Mouse (Mus musculus) embryonic facial prominence, embryonic 11.5 days (tissue): ENCODE data around the gene Nsg1. TPM values are rescaled to one million over a fixed set of nuclear protein-coding genes. Genes with fewer than 3 reads are reported as not detected.

Experiments used
- ATAC-seq: fragments of 200-750 bp; cut with Nextera tagmentation; replicated peaks from 2 replicates; pipeline ENCODE4 v1.8.0; 2017; ENCODE audit warnings: low read depth; ENCODE audit not compliant: insufficient number of reproducible peaks, low FRiP score, low TSS enrichment
- DNase-seq: peaks from one replicate; pipeline ENCODE4 v3.0.0-alpha.2; 2015; ENCODE audit warnings: low spot score
- H3K27ac ChIP-seq: fragments of 300-500 bp; sonication (generic); replicated peaks from 2 replicates; pipeline ENCODE4 v1.5.1; 2014; ENCODE audit warnings: mild to moderate bottlenecking, low read depth, low read length, control low read depth
- H3K27me3 ChIP-seq: fragments of 300-500 bp; sonication (generic); 2 replicates; pipeline ENCODE4 v1.6.1; 2014; ENCODE audit warnings: mild to moderate bottlenecking, low read length, moderate library complexity, mixed read lengths; ENCODE audit not compliant: control insufficient read depth, insufficient read depth
- H3K36me3 ChIP-seq: fragments of 300-500 bp; sonication (generic); replicated peaks from 2 replicates; pipeline ENCODE4 v1.6.1; 2014; ENCODE audit warnings: low read depth, mild to moderate bottlenecking, low read length, moderate library complexity, mixed read lengths; ENCODE audit not compliant: control insufficient read depth, insufficient read depth
- H3K4me1 ChIP-seq: fragments of 300-500 bp; sonication (generic); 2 replicates; pipeline ENCODE4 v1.6.1; 2014; ENCODE audit warnings: low read length, mixed read lengths; ENCODE audit not compliant: control insufficient read depth, insufficient read depth
- H3K4me2 ChIP-seq: fragments of 300-500 bp; sonication (generic); 2 replicates; pipeline ENCODE4 v1.6.1; 2014; ENCODE audit warnings: low read depth, mild to moderate bottlenecking, control low read depth, low read length, moderate library complexity
- H3K4me3 ChIP-seq: fragments of 300-500 bp; sonication (generic); 2 replicates; pipeline ENCODE4 v1.5.1; 2014; ENCODE audit warnings: low read depth, low read length, control low read depth
- H3K9ac ChIP-seq: fragments of 300-500 bp; sonication (generic); replicated peaks from 2 replicates; pipeline ENCODE4 v1.6.1; 2014; ENCODE audit warnings: mild to moderate bottlenecking, control low read depth, low read length
- H3K9me3 ChIP-seq: fragments of 300-500 bp; sonication (generic); replicated peaks from 2 replicates; pipeline ENCODE4 v1.6.1; 2016; ENCODE audit warnings: mild to moderate bottlenecking, low read length, inconsistent platforms, mixed read lengths; ENCODE audit not compliant: control insufficient read depth
- WGBS: fragments of 180-500 bp; shearing (Covaris S2); extraction: QIAGEN DNeasy Blood & Tissue Kit; methylation state at CpG from one replicate; pipeline ENCODE4 v1.1.7; 2014; 5-methylcytosine and 5-hydroxymethylcytosine counted together
- polyA plus RNA-seq: library from polyadenylated mRNA; unstranded; fragments of >200 nt; fragmentation: Nextera tagmentation; extraction: Ambion mirVana; gene quantifications from 2 replicates; pipeline ENCODE4 v1.2.1, GENCODE M21; 2014

Nsg1 gene
- polyA plus RNA-seq, 1 experiment from 2014 or later, result 67.5 TPM

DNA sequence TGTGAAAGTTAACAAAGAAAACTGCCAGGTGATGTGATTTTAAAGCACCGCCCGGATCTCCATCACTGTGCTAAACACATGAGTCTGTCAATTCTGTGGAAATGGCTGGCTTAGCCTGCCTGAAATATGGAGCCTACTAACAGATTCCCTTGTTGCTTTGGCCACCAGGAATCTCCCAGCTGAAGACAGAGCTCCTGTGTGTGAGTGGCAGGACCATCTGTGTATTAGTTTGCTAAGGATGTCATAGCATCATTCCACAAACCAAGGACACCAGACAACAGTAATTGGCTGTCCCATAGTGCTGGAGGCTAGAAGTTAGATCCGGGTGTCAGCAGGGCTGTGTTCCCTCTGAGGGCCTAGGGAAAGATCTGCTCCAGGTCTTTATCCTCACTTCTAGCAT, 31.2 kb upstream of the Nsg1 start:
- DNase-seq, result no peak
- H3K4me2 ChIP-seq, result no peak overlapping the region
- no peaks in the 10 kb centered on the region for H3K4me1 ChIP-seq
- no peak overlapping the region for H3K4me3 ChIP-seq
- no peaks in the 10 kb centered on the region for H3K36me3 ChIP-seq
- no peaks in the 10 kb centered on the region for H3K9me3 ChIP-seq
- H3K27ac ChIP-seq, result no peak overlapping the region
- no peak for ATAC-seq
- H3K9ac ChIP-seq, result no peak overlapping the region
- 94% methylated on average over 3 of the region's 3 CpGs for WGBS
- no peaks in the 10 kb centered on the region for H3K27me3 ChIP-seq

DNA sequence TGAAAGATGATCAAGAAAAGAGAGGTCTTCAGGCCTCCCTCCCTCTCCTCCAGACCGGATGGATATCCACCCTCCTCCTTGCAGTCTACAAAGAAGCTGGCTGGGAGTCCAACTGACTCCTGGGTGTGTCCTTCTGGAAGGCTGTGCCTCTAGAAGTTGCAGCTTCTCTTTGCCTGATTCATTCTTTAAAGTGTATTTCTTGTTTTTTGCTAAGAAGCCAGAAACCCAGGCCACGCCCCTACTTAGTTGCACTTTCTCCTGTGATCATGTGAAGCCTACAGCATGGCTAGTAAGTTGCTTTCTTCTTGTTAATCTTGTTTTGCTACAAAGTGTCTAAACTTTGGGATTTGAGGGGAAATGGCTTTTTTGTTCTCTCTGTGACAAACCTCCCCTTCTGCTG, 27.3 kb upstream of the Nsg1 start:
- ATAC-seq, result no peak
- DNase-seq, result no peak
- H3K9ac ChIP-seq, result no peak overlapping the region
- no peaks in the 10 kb centered on the region for H3K27me3 ChIP-seq
- H3K4me2 ChIP-seq, result no peak overlapping the region
- no peak overlapping the region for H3K27ac ChIP-seq
- WGBS, result 85% methylated on average over 2 of the region's 2 CpGs
- no peaks in the 10 kb centered on the region for H3K9me3 ChIP-seq
- no peaks in the 10 kb centered on the region for H3K36me3 ChIP-seq
- H3K4me3 ChIP-seq, result no peak overlapping the region
- H3K4me1 ChIP-seq, result no peaks in the 10 kb centered on the region

DNA sequence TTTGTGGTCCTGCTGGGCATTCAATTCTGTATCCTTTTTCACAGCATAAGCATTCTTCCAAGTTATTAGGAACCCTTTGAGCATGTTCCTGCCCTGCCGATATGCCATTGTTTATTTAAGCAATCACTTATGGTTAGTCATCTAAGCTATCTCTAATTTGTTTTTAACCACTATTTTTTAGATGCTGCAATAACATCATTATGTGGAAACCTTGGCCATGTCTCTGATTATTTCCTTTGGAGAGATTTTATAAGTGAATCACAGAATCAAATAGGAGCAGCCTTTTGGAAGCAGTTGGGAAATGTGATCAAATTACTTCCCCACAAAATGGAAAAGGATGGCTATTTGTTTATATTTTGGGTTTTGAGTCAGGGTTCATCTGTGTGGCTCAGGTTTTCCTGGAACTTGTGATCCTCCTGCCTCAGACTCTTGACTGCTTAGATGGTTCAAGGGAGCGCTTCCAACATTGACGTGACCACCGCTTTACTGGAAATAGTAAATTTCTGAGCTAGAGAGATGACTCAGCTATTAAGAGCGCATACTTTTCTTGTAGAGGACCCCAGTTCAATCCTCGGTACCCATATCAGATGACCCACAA, 25.1 kb upstream of the Nsg1 start:
- WGBS, result 84% methylated on average over 6 of the region's 6 CpGs
- Histone ChIP-seq H3K4me3 (no peak overlapping the region), H3K4me2 (no peak overlapping the region), H3K27ac (no peak overlapping the region), H3K27me3 (no peaks in the 10 kb centered on the region), H3K36me3 (no peaks in the 10 kb centered on the region), H3K9me3 (no peaks in the 10 kb centered on the region), H3K4me1 (no peaks in the 10 kb centered on the region), H3K9ac (no peak overlapping the region)
- DNase-seq (no peak), ATAC-seq (no peak)

- Histone ChIP-seq H3K36me3 (no peaks in the 10 kb centered on the region), H3K27me3 (no peaks in the 10 kb centered on the region), H3K9me3 (no peaks in the 10 kb centered on the region), H3K9ac (no peak overlapping the region), H3K4me2 (no peak overlapping the region), H3K4me1 (no peaks in the 10 kb centered on the region), H3K4me3 (no peak overlapping the region), H3K27ac (no peak overlapping the region)
- 84% methylated on average over 16 of the region's 16 CpGs for WGBS
- no peak for DNase-seq
- ATAC-seq, result no peak
Measured at GRCm38 (mm10) chr5:38174256-38174912, 14.7 kb upstream of the Nsg1 start.

- H3K27ac ChIP-seq, result no peak overlapping the region
- DNase-seq (peak; percentile 52), ATAC-seq (no peak)
Measured at GRCm38 (mm10) chr5:38173766-38174165, 14.1 kb upstream of the Nsg1 start.

DNA sequence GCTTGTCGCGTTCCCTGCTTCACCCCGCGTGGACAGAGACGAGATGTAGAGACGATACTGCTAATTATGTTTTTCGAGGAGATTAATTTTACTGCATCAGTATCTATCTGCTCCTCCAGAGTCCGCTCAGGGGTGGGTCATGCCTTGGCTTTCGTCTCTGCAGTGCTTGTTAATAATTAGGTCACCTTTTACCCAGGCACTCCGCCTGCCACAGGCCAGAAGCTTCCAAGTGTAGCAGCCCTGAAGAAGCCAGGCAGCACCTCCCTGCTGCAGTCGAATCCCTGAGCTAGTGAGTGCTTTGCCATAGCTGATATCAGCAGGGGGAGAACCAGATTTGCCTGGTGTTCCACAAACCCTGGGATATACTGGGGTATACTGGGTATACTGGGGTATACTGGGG, 8.8 kb upstream of the Nsg1 start:
- DNase-seq (no peak), ATAC-seq (no peak)
- no peaks in the 10 kb centered on the region for H3K9me3 ChIP-seq
- 88% methylated on average over 11 of the region's 11 CpGs for WGBS
- H3K9ac ChIP-seq, result no peak overlapping the region
- no peaks in the 10 kb centered on the region for H3K36me3 ChIP-seq
- no peak overlapping the region for H3K27ac ChIP-seq
- H3K4me2 ChIP-seq, result no peak overlapping the region
- no peaks in the 10 kb centered on the region for H3K4me1 ChIP-seq
- H3K4me3 ChIP-seq, result no peak overlapping the region
- no peaks in the 10 kb centered on the region for H3K27me3 ChIP-seq

More at GRCm38 (mm10) chr5:38173766-38174165, 14.1 kb upstream of the Nsg1 start:
- WGBS, result 47% methylated on average over 5 of the region's 5 CpGs
- no peaks in the 10 kb centered on the region for H3K36me3 ChIP-seq
- H3K9ac ChIP-seq, result no peak overlapping the region
- no peaks in the 10 kb centered on the region for H3K4me1 ChIP-seq
- H3K4me3 ChIP-seq, result no peak overlapping the region
- H3K4me2 ChIP-seq, result no peak overlapping the region
- H3K27me3 ChIP-seq, result no peaks in the 10 kb centered on the region
- H3K9me3 ChIP-seq, result no peaks in the 10 kb centered on the region

DNA sequence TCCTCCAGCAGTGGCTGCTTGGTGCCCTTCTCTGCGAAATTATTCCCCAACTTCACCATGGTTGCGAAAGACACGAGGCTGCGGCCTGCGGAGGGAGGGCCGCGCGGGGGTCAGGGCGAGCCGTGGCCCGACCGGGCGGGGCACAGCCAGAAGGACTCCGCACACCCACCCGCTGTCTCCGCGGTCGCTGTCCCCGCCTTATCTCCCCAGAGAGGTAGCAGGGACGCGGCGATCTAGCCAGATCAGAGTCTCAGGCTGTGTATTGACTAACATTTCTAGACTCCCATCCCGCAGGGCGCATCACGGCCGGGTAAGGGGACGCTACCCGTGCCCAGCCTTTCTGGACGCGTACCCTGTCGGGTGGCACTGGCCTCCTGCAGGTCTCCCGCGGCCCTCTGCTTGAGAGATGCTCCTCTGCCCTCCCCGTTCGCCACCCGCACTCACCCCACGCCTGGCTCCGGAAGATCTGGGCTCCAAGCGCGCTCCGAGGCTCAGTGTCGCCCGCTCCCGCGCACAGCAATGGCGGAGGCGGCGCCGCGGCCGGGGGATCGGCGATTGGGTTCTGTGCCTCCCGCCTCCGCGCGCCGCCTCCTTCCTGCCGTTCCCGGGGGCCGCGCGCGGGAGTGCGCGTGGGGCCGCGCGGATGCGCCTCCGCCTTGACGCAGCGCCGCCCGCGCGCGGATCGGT, 617 bp downstream of the Nsg1 start:
- Histone ChIP-seq H3K36me3 (peaks cover 22% of the 10 kb centered on the region), H3K4me2 (peak overlapping the region; percentile 84), H3K27ac (peak overlapping the region; percentile 59), H3K4me1 (no peaks in the 10 kb centered on the region; the same call in none of the 2 replicates), H3K9me3 (no peaks in the 10 kb centered on the region), H3K4me3 (peak overlapping the region; percentile 87), H3K27me3 (peaks cover 4% of the 10 kb centered on the region; the same call in 1 of the 2 replicates), H3K9ac (peak overlapping the region; percentile 96)
- WGBS, result under 1% methylated on average over 71 of the region's 79 CpGs
- peak; percentile 58 for ATAC-seq
- peak; percentile 81 for DNase-seq

DNA sequence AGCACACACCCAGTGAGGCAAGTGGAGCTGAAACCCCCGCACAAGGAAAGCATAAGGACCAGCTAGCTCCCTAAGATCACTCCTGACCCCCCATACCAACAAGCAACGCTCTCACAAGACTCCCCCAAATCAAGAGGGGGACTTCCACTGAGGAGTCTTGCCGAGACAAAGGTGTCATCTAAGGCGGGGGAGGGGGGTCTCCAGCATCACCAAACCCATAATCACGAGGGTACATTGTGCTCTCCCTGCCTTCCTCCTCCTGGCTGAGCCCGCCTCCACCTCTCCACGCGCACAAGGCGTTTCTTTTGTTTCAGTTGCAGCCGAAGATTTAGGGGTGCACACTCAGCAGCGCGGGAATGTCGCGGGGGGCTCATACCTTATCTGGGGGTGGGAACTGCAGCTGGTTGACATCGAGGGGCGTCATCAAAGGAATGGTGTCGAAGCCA, 1.2 kb downstream of the Nsg1 start:
- DNase-seq, result peak; percentile 54
- WGBS, result 2% methylated on average over 17 of the region's 17 CpGs
- peaks cover 23% of the 10 kb centered on the region for H3K36me3 ChIP-seq
- H3K4me2 ChIP-seq, result peak overlapping the region; percentile 84
- peak overlapping the region; percentile 87 for H3K4me3 ChIP-seq
- no peaks in the 10 kb centered on the region; the same call in none of the 2 replicates for H3K4me1 ChIP-seq
- peak overlapping the region; percentile 96 for H3K9ac ChIP-seq
- peaks cover 4% of the 10 kb centered on the region; the same call in 1 of the 2 replicates for H3K27me3 ChIP-seq
- 0 out of 2 replicates have a peak, but pooled peaks have one; percentile 1 for ATAC-seq
- no peaks in the 10 kb centered on the region for H3K9me3 ChIP-seq
- 0 out of 2 replicates have a peak overlapping the region, but pooled peaks have one; percentile 16 for H3K27ac ChIP-seq
